Mouse (Mus musculus) limb, embryonic 14.5 days (tissue): ENCODE measurements at regions not wholly inside any gene's neighbourhood (a gene's known extent, or its start where the extent isn't known, plus 50 kb on each side); places are given as distances from the start of the nearest gene placed in this dataset.

Source experiments
- ATAC-seq: fragments of 200-750 bp; cut with Nextera tagmentation; 2 replicates; pipeline ENCODE4 v1.8.0; 2017; ENCODE audit warnings: low read depth, moderate number of reproducible peaks, moderate TSS enrichment; ENCODE audit not compliant: low FRiP score
- DNase-seq: peaks from one replicate; pipeline ENCODE4 v3.0.0-alpha.2; 2015; ENCODE audit warnings: low spot score
- H3K27ac ChIP-seq: fragments of 300-500 bp; sonication (generic); replicated peaks from 2 replicates; pipeline ENCODE4 v1.5.1; 2014; ENCODE audit warnings: low read depth, mild to moderate bottlenecking, low read length, moderate library complexity, mixed read lengths
- H3K27me3 ChIP-seq: fragments of 300-500 bp; sonication (generic); 2 replicates; pipeline ENCODE4 v1.6.1; 2014; ENCODE audit warnings: low read length, mixed read lengths; ENCODE audit not compliant: control insufficient read depth, insufficient read depth
- H3K36me3 ChIP-seq: fragments of 300-500 bp; sonication (generic); 2 replicates; pipeline ENCODE4 v1.6.1; 2014; ENCODE audit warnings: mild to moderate bottlenecking, low read length, moderate library complexity, mixed read lengths; ENCODE audit not compliant: control insufficient read depth, insufficient read depth
- H3K4me1 ChIP-seq: fragments of 300-500 bp; sonication (generic); 2 replicates; pipeline ENCODE4 v1.6.1; 2014; ENCODE audit warnings: antibody characterized with exemption, low read length, mixed read lengths; ENCODE audit not compliant: control insufficient read depth, insufficient read depth
- H3K4me2 ChIP-seq: fragments of 300-500 bp; sonication (generic); replicated peaks from 2 replicates; pipeline ENCODE4 v1.6.1; 2014; ENCODE audit warnings: low read depth, mild to moderate bottlenecking, low read length, moderate library complexity; ENCODE audit not compliant: severe bottlenecking
- H3K4me3 ChIP-seq: fragments of 300-500 bp; sonication (generic); replicated peaks from 2 replicates; pipeline ENCODE4 v1.5.1; 2014; ENCODE audit warnings: low read length
- H3K9ac ChIP-seq: fragments of 300-500 bp; sonication (generic); 2 replicates; pipeline ENCODE4 v1.6.1; 2014; ENCODE audit warnings: mild to moderate bottlenecking, low read depth, low read length, moderate library complexity; ENCODE audit not compliant: severe bottlenecking
- H3K9me3 ChIP-seq: fragments of 300-500 bp; sonication (generic); 2 replicates; pipeline ENCODE4 v1.6.1; 2016; ENCODE audit warnings: low read length; ENCODE audit not compliant: control insufficient read depth
- POLR2A ChIP-seq: fragments of 200-500 bp; IDR thresholded peaks from 2 replicates; pipeline ENCODE4 v1.8.0; 2012; ENCODE audit warnings: inconsistent platforms, mild to moderate bottlenecking, moderate library complexity, borderline replicate concordance; ENCODE audit not compliant: insufficient read depth, insufficient read length; ENCODE audit errors: extremely low read depth
- WGBS: fragments of 180-500 bp; shearing (Covaris S2); extraction: QIAGEN DNeasy Blood & Tissue Kit; methylation state at CpG from one replicate; pipeline ENCODE4 v1.1.7; 2014; 5-methylcytosine and 5-hydroxymethylcytosine counted together

DNA sequence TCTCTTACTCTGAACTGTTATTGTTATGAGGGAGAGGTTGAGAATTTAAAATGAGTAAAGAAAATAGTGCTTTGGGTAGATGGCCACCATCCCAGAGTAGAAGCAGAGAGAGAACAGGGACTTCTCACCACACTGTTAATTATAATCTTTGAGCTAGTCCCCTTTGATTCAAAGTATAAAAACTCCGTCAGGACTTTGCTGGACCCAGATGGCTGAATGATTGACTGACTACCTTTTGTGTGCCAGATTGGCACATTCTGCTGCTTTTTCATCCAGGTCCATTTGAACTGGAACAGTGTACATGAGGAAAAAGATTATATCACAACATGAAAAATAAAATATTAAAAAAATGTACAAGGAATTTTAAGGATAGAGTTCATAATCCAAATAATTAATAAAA is 449.8 kb downstream of the Slitrk1 start:
- Histone ChIP-seq H3K27me3 (no peaks in the 10 kb centered on the region), H3K27ac (no peak overlapping the region), H3K4me1 (no peaks in the 10 kb centered on the region), H3K36me3 (no peaks in the 10 kb centered on the region), H3K9ac (no peak overlapping the region), H3K4me2 (no peak overlapping the region), H3K9me3 (no peaks in the 10 kb centered on the region), H3K4me3 (no peak overlapping the region)
- ATAC-seq (no peak), DNase-seq (no peak)
- TF ChIP-seq POLR2A, result no peak
- WGBS, result 44% methylated on average over 1 of the region's 1 CpGs

DNA sequence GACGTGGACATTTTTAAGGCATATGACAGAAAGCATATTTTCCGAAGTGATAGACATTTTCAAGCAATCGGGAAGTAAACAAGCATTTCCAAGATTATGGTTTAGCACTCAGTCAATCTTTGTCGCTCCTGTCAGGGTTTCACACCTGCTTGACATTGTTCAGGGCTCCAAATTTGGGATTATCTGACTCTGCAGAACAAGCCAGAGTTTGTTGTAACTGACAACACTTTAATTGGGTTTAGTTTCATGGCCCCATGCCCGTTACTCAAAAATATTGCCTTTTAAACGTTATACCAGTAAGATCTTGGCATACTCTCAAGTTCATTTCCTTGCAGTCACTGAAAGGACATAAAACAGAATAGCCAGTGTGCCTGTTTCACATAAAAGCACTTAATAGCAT is 454.6 kb downstream of the Slitrk1 start:
- ATAC-seq (no peak), DNase-seq (peak; percentile 76)
- WGBS, result 33% methylated on average over 6 of the region's 6 CpGs
- Histone ChIP-seq H3K9me3 (no peaks in the 10 kb centered on the region), H3K4me2 (no peak overlapping the region), H3K36me3 (no peaks in the 10 kb centered on the region), H3K9ac (no peak overlapping the region), H3K27ac (no peak overlapping the region), H3K4me3 (no peak overlapping the region), H3K4me1 (no peaks in the 10 kb centered on the region), H3K27me3 (no peaks in the 10 kb centered on the region)
- no peak for TF ChIP-seq POLR2A

DNA sequence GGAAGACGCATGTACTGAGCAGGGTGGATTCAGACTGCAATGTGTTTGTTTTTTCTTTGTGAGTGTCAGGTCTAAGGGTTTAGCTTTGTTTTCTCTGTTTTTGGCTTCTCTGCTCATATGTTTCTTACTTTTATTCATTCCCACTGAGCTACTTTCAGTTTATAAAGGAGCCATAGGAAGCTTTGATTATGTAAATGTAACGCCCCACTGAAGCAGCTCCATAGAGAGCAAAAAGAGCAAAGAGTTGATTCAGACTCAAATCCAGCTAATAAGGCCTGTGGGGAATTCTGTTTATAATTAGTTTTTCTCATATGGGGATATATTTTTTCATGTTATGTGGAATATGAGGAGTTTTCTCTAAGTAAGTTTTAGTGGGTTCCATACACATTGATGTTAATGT is 476.9 kb downstream of the Slitrk1 start:
- WGBS, result 53% methylated on average over 2 of the region's 2 CpGs
- Histone ChIP-seq H3K27me3 (no peaks in the 10 kb centered on the region), H3K9ac (no peak overlapping the region), H3K9me3 (no peaks in the 10 kb centered on the region), H3K4me2 (no peak overlapping the region), H3K36me3 (no peaks in the 10 kb centered on the region), H3K27ac (no peak overlapping the region), H3K4me3 (no peak overlapping the region), H3K4me1 (no peaks in the 10 kb centered on the region)
- no peak for ATAC-seq
- no peak for TF ChIP-seq POLR2A
- no peak for DNase-seq

DNA sequence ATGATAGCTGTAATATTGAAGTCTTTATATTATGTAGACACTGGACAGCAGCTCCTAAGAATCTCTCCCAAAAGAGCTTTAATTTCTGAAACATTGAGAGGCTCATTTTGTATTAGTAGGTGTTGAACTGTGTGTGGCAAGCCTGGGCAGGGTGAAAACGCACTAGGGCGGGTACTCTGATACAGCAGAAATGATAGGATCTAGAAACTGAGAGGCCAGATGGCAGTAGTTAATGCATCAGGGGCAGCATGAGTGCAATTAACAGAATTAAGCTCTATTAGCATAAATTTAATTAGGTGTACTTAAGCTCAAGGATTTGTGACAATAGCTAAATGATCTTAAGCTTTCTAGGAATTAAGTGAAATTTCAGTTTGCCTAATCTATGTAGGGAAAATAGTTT is 508.8 kb downstream of the Slitrk1 start:
- ATAC-seq, result no peak
- WGBS, result 43% methylated on average over 2 of the region's 2 CpGs
- H3K9ac ChIP-seq, result no peak overlapping the region

DNA sequence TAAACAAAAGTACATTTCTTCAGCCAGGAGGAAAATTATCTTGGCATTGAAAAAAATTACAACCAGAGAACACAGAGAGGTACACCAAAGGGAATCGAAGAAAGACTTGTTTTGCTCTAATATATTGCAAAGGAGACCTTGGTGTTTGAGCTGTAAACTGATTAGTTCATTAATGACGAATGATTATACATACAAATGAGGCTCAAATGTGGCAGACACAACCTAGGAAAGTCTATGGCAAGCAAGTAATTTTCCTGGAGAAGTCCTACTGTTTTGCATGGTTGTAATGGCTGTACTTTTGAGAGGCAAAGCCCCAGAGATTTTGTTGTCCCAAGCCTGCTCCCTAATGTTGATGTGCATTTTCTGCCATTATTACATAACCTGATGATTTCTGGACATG is 510.5 kb downstream of the Slitrk1 start:
- DNase-seq, result no peak
- Histone ChIP-seq H3K4me3 (no peak overlapping the region), H3K36me3 (no peaks in the 10 kb centered on the region), H3K9me3 (no peaks in the 10 kb centered on the region), H3K4me2 (no peak overlapping the region), H3K27ac (no peak overlapping the region), H3K9ac (no peak overlapping the region), H3K27me3 (no peaks in the 10 kb centered on the region), H3K4me1 (no peaks in the 10 kb centered on the region)
- 72% methylated on average over 2 of the region's 2 CpGs for WGBS
- TF ChIP-seq POLR2A, result no peak
- ATAC-seq, result no peak

More for the DNA sequence above, 508.8 kb downstream of the Slitrk1 start:
- Histone ChIP-seq H3K27me3 (no peaks in the 10 kb centered on the region), H3K4me2 (no peak overlapping the region), H3K9me3 (no peaks in the 10 kb centered on the region), H3K36me3 (no peaks in the 10 kb centered on the region), H3K4me1 (no peaks in the 10 kb centered on the region), H3K27ac (no peak overlapping the region), H3K4me3 (no peak overlapping the region)
- no peak for DNase-seq
- TF ChIP-seq POLR2A, result no peak
